Mouse (Mus musculus): ENCODE measurements around the gene Kansl1.

DNA sequence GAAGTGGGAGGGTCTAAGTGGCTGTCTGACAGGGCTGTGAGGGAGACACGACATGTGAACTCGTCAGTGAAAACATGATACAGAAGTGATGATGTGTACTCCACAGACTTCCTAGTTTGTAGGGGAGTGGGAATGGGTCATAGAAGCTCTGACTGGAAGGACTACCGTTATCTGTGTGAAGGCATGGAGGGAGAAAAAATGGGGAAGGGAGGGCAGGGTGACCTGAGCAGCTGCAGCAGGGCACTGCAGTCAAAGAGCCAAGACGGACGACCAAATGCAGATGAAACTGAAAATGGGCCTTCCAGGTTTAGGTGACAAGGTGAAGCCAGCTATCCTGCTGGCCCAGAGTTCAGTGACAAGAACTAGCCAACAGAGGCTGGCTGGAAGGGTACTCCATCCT is 134.5 kb downstream of the Kansl1 start:
- TF ChIP-seq EP300 (optimal IDR thresholded peaks at IDR 0.05) (no peak), CTCF (IDR thresholded peaks at IDR 0.05; ENCODE audit: low read depth) (no peak)
